1 mouse cellular context compared by ENCODE assay signal in the genomic region with DNA sequence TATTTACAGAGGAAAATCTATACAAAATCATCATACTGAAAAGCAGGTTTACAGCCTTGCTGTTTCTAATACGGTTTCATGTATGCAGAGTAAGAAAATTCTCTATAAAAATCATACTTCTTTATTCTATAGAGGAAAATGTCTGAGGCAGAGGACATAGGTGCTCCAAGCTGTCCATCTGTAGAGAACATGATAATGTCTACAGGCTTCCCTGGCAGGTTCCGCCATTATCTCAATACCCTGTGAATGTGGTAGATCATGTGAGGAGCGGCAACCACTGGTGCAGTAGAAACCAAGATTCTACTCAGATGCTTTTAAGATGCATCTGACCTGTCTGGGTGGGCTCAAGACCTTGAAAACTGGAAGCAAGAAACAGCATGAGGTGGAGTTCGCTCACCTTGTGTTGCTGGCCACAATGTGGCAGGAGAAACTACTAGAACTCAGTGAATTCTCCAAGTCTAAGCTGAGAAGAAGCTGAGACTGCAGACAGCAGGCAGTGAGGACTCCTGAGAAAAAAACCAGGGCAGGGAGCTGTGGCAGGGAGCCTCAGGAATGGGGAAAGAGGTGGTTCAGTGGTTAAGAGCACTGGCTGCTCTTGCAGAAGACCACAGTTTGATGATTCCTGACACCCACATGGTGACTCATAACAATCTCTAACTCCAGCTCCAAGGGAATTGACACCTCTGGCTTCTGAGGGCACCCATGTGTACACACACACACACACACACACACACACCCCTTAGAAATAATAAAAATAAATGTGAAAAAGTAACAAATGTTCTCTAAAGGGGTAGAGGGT.
A peak's percentile ranks its signal among the peaks of the same experiment; 100 is the strongest.
TF ChIP-seq lines count a peak whose summit lies in the region.

No protein-coding gene starts in this region.

TF ChIP-seq in MEL, 35 proteins besides CTCF, POLR2A, EP300 and RAD21 (continued from another document):
- TF ChIP-seq TAL1 (IDR thresholded peaks at IDR 0.05; ENCODE audit: low read length) = peak; percentile 42; the same call in 1 of the 2 replicates
- peak; percentile 55; the same call in 1 of the 2 replicates for TF ChIP-seq TCF12 (IDR thresholded peaks at IDR 0.05; ENCODE audit: low read depth, low read length)
- no peak for TF ChIP-seq KAT2A (conservative IDR thresholded peaks at IDR 0.05; ENCODE audit: low read depth, low read length)
- TF ChIP-seq ZKSCAN1 (IDR thresholded peaks at IDR 0.05; ENCODE audit: low read depth, low read length) = no peak
TF ChIP-seq in MEL: peak in this region for 6.
